Mouse (Mus musculus) ovary, postnatal 10 days (tissue): ENCODE results near the gene Nell1.

Experiments used
- DNase-seq: peaks from one replicate; pipeline ENCODE4 v3.0.0; 2022; ENCODE audit warnings: low spot score

The Nell1 gene

DNA sequence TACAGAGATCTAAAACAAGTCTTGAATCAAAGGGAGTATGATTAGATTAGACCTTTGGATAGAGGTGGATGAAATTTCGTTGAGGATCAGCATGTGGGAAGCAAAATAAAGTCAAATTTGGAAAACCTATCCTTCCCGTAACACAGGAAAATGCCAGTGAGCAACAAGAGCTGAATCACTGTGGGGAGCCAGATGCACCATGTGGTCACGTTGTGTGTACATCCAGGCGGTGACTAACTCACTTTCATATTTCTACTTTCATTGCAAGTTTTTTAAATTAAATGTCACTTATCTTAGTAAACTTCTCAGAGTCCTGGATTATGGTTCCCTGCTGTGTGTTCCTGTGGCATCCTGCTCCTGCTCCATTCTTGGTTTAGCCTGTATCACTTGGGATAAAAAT, 576.8 kb downstream of the Nell1 start:
- DNase-seq: no peak

DNA sequence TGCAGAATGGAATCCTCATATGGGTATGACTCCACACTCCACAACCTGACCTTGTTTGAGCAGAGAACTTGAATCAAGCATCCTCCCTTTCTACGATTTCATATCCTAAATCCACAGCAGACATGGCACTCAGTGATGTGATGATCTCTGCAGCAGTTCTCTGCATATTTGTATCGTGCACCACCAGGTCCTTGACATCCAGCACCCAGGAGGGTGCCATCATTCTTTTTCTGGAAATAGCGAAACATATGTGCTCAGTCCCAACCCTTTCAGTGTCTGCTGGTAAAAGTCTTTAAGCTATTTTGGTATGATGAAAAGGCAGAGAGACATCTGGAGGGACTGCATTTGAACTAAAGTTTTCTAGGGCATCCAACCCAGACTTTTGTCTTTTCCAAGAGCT, 588.0 kb downstream of the Nell1 start:
- DNase-seq: no peak

DNA sequence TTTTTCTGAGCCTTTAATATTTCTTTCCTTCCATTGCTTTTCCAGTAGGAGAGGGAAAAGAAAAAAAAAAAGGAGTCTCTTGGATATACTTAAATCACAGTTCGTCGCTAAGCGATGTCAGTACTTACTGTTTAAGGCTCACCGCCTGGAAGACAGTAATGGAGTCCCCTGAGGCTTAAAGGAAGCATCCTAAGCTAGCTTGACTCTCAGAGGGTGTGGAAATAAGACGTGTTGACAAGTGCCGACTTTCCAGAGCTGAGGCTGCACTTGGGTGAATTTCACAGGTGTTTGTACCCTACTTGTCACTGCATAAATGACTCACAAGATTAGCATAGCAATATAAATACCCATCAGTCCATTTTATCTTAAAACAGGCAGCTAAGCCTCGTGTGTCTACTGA, 599.2 kb downstream of the Nell1 start:
- no peak for DNase-seq

DNA sequence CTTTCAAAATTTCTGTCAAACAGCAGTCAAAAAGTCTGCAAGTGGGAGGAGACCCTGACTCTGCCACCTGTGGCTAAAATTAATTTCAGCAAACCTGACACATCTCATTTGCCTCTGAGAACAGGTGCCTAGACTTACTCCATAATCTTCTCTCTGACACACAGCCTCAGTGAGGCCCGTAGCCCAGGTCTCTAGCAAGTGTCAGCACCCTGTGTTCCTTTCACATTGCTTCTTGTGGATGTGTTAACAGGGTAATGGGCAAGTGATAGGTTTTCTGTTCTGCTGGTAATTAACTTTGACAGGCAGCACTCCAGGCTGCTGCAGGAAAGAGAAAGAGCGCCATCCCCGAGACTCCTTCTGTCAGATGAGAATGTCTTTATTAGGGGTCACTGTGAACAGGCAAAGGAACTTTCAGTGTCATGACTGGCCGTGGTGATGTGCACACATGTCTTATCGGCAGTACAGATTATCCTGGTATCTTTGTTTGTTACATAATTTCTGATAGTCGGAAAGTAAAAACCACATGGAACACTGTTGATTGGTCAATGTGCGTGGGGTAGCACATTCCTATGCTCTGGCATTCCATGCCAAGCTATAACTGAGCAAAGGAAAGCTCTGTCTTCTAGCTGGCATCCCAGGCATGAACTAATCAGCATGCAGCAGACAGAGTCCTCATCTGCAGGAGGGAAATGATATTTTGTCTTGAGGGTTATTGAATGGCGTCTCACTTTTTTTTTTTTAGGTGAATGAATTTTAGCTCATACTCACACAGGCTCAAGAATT, 614.2 kb downstream of the Nell1 start:
- DNase-seq: no peak

DNA sequence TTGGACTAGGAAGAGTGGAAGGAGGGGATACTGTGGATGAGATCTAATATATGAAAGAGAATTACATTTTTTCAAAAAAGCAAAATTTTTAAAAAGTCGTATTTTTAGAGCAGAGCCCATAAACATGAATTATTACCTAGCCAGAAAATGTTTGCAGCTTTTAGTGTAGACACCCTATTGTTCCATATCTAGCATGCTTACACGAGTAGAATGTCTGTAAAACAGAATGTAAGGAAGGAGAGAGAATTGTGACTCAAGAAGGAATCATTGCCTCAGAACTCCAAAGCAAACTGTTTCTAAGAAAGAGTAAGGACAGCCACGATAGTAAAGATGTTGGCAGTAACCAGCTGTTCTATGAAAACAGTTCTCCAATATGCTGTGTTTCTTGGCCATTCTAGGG, 624.2 kb downstream of the Nell1 start, which contains the start of gene 4933405O20Rik:
4933405O20Rik (plus strand) TSS at position 301 of the 400 bp plus-strand sequence.
- DNase-seq: no peak

DNA sequence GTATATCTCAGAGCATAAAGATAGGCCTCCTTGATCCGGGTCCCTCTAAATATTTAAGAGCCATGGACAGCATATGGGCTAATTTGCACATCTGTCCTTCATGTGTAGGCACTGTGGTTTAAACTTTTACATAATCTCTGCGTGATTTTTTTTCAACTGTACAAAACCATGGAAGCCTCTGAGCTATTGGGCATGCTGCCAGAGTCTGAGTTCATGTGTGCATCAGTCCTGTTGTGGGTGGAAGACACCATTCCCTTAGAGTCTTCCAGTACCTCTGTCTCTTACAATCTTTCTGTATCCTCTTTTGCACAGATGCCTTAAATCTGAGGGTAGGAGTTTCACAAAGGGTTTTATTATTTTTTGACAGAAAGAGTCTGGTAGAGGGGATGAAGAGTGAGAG, 639.4 kb downstream of the Nell1 start:
- no peak for DNase-seq

DNA sequence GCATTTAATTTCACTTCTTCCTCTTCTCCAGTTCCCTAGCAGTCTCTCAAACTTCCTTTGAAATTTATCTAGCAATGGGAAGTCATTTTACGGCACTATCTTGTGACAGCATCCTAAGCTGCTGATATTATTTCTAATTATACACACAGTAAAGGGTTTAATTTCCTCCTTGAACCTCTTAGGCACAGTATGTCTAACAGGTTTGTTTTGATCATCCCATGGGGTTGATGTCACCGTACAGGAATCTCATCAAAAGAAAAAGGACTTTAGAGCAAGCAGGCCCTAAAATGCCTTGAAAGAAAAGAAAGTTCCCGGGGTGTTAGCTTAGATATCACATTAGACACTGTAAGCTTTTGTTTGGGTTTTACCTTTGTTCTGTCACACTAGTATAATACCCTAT, 654.5 kb downstream of the Nell1 start:
- no peak for DNase-seq

DNA sequence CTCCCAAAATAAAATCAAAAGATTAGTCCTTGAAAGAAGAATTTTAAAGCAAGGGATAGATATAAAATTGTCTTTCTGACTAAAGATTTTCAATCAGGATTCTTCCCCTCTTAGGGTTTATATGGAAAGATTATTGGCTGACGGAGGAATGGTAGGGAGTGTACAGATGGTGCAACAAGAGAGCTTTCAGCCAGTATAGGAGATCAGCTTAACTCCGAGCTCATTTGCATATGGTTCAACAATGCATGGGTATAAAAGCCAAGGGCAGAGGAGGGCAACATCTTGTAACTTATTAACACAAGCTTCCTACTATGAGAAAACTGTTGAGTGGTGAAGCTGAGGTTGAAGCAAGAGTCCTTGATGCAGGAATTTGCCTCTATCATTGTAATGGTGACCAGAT, 658.5 kb downstream of the Nell1 start:
- no peak for DNase-seq

DNA sequence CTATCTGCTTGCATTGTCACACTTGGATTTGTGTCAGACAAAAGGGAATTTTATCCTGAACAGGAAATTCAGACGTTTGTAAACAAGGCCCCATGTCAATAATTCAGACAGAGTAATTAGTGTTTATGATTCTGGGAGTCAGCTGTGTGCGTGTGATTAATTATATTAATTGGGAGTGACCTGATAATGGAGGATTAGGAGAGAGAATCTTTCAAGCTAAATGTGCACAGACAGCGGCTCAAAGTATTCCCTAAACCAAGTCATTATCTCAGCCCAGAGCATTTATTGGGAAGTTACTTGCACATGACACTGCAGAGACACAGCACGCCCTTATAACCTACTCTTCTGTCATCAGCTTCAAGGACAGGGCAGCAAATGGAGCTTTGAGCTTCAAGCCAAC, 697.6 kb downstream of the Nell1 start:
- no peak for DNase-seq

DNA sequence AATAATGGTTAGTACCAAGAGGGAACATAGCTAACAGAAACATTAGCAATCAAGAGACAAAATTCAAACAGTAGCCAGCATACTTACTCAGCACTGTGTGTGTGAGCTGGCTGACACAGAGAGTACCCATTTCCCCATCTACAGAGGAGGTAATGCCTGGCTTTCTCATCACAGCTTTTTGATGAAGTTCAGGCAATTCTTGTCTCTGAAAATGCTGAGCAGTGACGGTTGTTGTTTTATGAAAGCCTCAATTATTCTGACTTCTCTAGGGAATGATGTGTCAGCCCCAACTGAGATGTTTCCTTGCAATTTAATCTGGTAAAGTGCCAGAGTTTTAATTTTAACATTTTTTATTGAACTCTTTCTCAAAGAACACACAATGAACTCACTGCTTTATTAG, 700.8 kb downstream of the Nell1 start:
- no peak for DNase-seq

DNA sequence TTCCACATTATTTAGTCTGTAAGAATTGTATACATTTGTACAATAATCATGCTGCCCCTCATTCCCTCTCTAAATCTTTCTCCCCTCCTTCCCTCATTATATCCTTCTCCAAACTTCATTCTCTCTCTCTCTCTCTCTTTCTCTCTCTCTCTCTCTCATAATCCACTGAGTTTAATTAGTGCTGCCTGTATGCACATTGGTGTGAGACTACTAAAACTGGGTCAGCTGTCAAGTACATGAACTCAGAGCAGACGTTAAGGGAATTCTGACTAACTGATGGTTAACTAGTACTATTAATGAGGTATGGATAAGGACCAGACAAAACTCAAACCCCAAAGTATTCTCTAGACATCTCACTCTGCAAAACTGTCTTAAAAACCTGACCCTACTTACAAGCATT, 702.8 kb downstream of the Nell1 start:
- no peak for DNase-seq

DNA sequence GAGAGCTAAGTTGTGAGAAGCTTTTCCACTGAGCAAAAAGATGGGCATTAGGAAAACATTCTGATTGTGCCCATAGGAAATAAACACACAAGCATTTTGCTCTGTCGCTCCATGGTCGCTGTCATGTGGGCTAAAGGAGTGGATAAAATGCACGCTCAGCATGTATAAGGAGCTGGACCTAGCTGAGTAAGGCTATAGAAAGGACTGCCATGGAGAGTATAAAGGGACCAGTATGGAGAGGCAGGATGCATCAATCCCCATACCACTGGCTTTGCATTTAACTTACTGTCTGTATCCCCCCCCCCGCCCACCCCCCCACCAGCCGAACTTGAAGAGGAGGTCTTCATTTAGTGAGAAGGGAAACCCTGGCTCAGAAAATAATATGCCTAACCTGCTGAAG, 711.7 kb downstream of the Nell1 start:
- DNase-seq: no peak

DNA sequence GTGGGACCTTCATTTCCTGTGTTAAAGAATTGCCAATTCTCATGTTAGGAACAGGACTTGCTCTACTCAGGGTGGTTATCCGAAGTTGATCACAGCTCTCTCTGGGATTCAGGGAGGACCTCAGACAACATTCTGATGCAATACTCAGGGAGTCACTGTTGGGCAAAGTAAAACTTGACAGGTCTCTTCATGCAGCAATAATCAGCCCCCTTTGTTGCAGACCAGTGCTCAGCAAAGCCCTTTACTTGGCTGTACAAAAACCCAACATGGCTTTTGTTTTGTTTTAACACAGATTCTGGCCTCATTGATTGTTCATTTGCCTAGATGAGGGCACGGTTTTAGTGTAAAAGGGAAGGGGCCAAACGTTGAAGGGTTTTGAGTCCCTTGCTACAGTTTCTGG, 750.5 kb downstream of the Nell1 start:
- DNase-seq: no peak

DNA sequence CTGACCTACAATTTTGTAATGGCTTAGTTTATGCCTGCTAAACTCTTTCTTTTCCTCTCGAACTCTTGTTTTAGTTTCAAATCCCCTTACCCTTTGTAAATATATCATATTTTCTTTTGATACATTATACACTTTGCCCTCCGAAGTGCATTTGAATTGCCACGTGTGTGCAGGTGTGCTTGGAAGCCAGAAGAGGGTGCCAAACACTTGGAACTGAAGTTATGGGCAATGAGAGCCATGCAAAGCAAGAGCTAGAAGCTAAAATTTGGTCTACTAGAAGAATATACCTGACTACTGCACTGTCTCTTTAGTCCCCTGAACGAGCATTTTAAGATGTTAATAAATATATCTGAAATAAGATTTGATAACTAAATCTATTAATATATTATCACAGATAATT, 756.3 kb downstream of the Nell1 start:
- DNase-seq: no peak

DNA sequence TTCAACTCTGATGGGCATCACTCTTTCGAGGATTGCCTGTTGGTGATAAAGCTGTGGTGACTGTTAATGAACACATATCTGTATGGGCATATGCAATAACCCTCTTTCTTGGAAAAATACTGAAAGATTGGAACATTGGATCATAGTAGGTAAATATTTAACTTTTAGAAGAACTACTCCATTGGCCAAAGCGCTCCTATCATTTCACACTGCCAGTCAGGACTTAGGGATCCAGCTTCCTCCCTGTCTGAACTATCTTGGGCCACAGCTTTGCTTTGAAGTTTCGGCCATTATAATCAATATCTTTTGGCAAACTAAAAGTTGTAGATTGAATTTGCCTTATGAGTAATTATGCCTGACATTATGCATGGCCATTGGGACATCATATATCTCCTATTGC, 780.9 kb downstream of the Nell1 start:
- no peak for DNase-seq

DNA sequence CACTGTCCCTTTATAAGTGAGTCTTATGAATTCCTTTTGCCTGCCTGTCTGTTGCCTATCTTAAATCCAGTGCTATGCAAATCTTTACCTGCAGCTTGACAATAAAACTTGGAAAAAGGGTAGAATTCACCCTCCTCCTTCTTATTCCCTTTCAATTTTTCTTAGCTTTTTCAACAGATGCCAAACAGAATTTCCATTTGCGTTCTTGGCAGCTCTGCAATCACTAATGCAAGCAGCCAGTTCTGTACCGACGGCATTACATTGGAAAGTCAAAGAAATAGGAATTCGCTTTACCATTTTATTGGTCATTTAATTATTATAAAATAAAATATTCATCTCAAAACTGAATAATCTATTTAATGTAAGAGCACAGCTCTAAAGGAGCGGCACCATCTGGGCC, 781.7 kb downstream of the Nell1 start:
- DNase-seq: no peak

DNA sequence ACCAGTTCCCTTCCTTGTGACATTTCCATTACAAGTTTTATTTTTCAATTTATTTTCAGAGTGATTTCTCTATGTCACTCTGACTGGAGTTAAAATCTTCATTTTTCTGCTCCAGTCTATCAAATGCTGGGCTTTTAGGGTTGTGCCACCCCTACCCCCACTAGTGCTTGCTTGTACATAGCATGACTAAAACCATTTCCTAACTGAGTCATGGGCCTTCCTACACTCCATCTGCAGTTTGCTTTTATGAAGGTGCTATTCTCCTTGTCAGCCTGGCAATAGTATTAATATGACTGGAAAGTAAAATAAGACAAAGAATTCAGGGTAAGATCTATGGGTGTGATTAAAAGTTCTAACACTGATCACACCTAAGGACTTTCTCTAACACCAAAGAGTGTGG, 798.9 kb downstream of the Nell1 start:
- no peak for DNase-seq

DNA sequence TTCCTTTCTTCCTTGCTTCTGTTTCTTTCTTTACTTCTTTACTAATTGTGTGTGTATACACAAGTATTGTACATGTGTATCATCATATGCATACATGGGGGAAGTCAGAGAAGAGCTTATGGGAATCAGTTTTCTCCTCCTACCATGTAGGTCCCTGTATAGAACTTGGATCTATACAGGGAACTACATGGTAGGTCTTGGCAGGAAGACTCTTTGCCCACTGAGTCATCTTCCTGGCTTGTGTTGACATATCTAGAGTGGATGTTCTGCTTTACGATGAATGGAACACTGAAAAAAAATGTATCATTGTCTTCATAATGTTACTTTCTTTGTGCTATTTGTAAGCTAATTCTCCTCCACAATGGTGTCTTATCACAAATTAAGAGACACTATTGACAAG, 806.4 kb downstream of the Nell1 start:
- no peak for DNase-seq

DNA sequence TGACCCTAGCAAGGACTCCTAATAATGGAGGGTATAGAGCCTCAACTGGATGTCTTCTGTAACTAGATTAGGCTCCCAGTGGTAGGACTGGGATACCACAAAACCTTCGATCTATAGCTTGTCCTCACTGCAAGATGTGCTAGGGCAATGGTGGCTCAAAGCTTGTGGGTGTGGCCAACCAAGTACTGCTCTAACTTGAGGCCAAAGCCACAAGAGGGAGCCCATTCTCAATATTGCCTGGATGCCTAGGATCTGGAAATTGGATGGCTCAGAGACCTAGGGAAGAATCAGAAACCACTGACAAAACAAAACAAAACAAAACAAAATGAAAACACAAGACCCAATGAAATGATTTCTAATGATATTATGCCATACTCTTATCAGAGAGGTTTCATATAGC, 809.0 kb downstream of the Nell1 start:
- no peak for DNase-seq

DNA sequence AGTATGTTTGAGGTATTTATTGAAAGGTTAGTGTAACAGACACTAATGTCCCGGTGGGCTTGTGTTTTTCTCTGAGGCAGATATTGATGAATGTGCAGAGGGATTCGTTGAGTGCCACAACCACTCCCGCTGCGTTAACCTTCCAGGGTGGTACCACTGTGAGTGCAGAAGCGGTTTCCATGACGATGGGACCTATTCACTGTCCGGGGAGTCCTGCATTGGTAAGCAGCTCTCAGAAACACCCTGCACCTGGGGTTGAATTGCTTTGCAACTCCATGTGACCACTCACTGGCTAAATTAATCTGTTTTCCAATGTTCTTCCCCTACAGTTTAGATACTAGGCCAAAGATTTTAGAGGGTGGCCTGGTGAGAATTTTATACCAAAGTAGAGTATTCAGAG, 851.5 kb downstream of the Nell1 start:
- DNase-seq: no peak

DNA sequence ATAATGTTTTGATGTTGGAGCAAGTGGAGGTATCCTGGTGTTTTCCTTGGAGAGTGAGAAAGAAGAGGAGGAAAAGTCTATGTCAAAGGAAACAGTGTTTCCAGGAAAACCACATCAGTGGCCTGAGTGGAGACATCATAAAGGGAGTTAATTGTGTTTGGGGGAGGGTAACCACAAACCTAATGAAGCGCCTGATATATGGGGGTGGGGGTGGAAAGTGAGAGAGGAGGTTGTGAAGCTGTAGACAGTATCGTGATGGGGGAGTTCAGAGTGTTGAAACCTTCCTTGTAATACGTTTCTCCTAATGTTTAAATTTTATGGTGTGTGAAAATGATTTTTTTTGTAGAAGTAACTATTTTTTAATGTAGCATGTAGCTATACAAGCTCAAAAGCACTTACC, 858.1 kb downstream of the Nell1 start:
- no peak for DNase-seq

DNA sequence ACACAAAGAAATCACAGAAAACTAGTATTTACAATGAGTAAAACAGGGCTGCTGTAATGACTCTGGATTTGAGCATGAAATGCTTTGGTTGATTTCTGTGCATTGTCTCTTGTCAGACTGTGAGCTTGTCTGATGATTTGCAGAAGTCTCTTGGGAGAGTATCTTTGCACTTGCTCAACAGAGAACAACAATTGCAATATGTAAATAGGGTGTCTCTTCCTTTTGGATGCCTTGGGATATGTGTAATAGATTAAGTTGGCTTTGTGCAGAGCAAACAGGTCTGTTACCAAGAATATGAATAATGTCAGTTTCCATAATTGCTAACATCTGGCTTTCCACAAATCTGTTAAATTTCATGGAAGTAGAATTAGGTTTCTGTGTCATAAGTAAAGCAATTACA, 868.0 kb downstream of the Nell1 start:
- no peak for DNase-seq

DNA sequence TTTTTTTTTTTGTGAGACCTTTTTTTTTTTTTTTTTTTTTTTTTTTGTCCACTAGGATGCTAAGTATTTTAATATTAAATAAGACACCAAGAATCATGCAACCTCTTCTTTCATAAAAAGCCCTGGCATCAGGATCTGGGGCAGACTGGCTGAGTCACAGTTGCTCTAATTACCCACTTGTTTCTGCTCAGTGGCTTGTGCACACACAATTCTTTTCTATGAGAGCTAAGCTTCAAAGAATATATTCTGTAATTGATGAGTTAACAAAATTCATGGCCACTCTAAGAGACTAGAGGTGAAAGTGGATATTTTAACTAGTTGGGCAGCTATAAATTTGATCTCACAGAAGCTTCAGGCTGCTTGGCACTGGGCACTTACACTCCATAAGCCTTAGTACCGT, 873.3 kb downstream of the Nell1 start:
- DNase-seq: no peak

DNA sequence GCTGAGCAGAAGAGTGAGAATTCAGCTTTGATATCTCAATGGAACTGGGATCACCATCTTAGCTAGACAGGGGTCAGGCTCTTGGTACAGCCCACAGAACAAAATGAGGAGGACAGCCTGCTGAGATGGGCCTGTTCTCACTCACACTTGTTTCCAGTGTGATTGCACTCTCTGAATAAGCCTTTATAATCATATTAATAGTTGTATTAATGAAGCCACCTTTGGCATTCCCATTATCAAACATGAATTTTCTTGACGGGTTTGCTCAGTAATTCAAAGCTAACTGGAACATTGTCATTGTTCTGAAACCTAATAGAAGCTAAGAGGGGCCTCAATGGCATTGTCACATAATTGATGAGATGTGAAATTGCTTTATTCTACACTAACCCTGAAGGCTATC, 875.6 kb downstream of the Nell1 start:
- no peak for DNase-seq

DNA sequence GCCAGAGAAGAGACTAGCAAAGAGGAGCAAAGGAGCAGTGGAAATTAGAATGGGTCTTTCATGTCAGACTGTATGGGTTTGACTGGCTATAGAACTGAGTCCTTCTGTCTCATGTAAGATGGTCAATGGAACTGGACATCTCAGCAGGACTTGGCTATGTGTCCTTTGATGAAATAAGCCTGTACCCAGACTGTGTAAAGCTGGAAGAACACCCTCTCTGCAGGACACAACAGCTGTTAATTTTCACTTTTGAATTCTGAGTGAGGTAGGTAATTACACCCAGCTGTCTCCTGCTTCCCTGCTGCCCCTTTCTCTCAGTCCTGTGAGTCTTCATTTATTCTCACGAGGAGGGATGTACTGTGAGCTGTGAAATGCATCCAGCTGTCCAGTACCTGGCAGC, 895.5 kb downstream of the Nell1 start:
- DNase-seq: no peak
